Mouse (Mus musculus): ENCODE data around the gene Mllt11. TPM values are rescaled to one million over a fixed set of nuclear protein-coding genes. Genes with fewer than 3 reads are reported as not detected.
A peak's percentile ranks its signal among the peaks of the same experiment; 100 is the strongest.

The Mllt11 gene
- total RNA-seq (2021), result 100 to 1,000 TPM; 265 to 266 TPM
- long read RNA-seq, experiment 1, transcript Mllt11-201 (2 exons, 1,923 nt), result major isoform, 657 of 686 reads
- long read RNA-seq, experiment 1, partial matches to known transcripts, result 2 of 686 reads
- long read RNA-seq, experiment 1, other reads (novel, unspliced or antisense), result 27 of 686 reads
- long read RNA-seq, experiment 2, transcript Mllt11-201 (2 exons, 1,923 nt), result major isoform, 468 of 484 reads
- long read RNA-seq, experiment 2, partial matches to known transcripts, result 0 of 484 reads
- long read RNA-seq, experiment 2, other reads (novel, unspliced or antisense), result 16 of 484 reads

DNA sequence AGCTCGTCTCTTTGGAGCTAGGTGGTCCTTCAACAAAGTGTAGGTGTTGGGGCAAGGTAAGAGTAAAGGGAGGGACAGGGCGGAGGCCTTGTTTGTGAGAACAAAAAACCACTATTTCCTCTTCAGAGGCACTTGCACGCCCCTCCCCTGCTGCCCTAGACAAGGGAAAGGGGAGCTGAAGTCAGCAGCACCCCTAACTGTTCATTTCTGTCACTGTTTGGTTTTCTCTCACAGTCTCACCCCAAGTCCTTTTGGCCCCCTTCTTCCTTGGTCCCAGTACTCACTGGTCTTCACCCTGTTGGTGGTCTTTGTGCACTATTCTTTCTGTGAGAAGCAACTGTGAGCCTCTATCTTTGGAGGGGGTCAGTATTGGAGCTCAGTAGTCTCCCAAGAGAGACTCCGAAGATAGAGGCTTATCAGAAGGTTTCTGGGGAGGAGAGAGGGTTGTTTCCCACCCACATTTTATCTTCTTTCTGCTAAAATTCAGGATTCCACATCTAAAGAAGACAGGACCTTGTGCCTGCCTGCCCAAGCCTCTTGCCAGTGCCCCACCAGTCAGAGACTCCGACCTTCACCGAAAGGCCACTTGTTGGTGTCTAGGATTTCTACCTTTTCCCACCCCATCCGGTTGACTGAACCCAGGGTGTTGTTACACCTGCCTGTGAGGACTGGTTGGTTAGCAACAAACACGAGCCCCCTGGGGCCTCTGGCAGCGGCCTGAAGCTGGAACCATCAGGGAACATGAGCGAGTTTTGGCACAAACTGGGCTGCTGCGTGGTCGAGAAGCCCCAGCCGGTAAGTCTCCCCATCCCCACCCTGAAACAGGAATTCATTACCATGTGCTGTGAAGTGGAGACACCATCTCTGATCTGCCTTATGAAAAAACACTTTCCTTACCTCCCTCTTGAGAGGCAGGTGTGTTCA lies at the start of gene Mllt11:
Gene Mllt11 (minus strand): TSS at position 874 of the 924 bp plus-strand sequence.
- DNase-seq (ENCODE audit: low spot score in 2 of 2), result no peak

DNA sequence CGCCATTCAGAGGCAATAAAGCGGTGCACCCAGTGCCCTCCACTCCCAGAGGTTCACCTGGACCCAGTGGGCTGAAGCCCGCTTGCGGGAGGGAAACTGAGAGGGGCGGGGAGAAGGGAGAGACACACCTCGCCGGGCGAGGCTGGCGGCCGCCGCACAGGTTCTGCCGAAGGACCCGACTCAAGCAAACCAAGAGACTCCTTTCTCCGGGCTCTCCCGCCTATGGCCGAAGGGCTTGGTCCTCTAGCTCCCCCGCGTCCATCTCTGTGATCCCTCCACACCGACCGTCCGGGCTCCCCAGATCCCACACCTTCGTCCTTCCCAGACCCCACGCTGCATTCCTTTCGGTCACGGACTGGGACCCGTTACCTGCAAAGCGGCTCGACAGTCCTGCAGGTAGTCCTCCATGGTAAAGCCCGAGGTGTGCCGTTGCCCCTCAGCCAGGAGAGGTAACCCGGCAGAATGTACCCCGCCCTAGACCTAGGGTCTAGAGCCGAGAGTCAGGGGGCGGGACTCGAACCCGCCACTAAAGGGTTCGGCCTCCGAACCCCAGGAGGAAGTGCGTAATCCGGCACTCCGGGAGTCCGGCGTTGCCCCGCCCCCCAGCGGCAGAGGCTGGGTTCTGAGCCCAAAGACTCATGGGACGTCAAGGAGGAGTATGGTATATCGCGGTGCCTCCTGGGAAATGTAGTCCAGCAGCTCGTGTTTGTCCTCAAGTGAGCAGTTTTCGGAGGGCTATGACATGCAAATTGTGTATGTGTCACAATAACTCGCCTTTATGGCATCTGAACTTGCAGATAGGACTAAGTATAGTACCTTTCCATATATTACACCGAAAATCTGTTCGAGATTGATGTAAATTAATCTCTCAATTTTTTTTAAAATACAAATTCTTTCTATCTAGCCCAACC lies 49.5 kb upstream of the Mllt11 start, which contains the start of the genes Mindy1 and Prune1:
Gene Mindy1 (plus strand): TSS at position 130 of the 911 bp plus-strand sequence.
Gene Prune1 (minus strand): TSS at position 861 of the 911 bp plus-strand sequence.
- peak; percentile 98 to 99 for DNase-seq (ENCODE audit: low spot score in 2 of 2)

DNA sequence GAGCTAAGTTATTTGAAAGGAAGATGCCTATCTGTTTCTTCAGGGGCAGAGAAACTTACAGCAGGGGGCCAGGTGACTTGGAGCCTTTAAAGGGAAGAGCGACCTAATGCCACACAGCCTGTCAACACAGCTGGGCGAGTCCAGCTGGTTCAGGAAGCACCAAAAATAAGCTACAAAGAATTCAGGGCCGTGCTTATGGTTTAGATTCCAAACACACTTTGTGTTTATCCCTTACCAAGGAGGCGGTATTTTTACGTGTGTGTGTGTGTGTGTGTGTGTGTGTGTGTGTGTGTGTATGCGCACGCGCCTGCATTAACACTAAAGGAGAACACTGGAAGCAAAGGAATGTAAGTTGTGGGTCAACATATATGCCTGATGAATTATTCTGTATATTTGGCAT lies 48.8 kb upstream of the Mllt11 start:
- peak in 1 of 2 experiments; percentile 19 for DNase-seq (ENCODE audit: low spot score in 2 of 2)

DNA sequence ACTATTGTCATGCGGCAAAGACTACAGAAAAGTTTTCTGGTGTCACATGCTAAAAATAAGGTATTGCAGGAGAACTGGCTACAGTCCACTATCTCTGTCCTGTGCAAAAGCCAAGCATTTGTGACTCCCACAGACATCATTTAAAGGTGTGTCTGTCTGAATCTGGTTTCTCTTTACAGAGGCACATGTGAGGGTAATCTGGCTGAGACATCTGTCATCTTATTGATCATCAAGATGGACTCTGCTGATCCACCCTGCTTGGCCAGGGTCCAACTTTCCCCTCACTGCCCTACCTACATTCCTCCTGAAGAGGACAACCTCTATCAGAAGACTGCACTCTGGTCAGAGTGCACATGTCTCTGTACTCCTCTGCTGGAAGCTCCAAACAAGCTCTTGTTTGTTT lies 45.2 kb upstream of the Mllt11 start:
- DNase-seq (ENCODE audit: low spot score in 2 of 2), result no peak

DNA sequence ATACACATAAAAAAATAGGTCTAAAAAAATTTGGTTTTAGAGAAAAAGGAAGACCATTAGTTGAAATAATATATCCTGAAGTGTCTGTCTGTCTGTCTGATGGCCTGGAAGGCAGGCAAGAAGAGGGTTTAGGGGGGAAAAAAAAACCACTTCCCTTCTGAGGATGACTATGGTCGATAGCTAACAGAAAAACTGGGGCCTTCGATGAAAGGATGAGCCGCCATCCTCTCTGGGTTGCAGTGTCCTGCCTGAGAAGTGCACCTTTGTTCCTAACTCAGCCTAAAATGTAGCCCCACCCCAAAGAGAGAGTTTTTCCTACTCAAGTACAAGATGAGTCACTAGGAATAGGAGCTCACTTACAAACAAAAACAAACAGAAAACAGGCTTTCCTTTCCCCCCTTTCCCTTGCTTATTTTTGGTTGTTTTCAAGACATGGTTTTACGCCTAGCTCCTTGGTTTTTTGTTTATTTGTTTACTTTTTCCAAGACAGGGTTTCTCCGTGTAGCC lies 44.5 kb upstream of the Mllt11 start:
- no peak for DNase-seq (ENCODE audit: low spot score in 2 of 2)

DNA sequence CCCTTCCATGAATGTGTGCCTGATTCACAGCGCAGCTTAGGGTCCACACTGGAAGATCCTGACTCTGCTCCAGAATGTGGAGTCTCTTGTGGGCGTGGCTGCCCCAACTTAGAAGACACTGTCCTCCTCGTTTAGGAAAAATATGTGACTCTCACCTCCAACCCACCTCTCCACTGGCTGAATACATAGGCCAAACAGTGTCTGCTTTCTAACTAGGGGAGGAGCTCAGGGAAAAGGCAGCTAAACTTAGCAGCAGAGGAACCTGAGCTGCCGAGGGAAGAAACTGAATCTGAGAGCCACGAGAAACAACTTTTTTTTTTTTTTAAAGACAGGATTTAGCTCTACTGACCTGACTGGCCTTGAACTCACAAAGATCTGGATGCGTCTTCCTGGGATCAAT lies 43.2 kb upstream of the Mllt11 start:
- no peak for DNase-seq (ENCODE audit: low spot score in 2 of 2)

DNA sequence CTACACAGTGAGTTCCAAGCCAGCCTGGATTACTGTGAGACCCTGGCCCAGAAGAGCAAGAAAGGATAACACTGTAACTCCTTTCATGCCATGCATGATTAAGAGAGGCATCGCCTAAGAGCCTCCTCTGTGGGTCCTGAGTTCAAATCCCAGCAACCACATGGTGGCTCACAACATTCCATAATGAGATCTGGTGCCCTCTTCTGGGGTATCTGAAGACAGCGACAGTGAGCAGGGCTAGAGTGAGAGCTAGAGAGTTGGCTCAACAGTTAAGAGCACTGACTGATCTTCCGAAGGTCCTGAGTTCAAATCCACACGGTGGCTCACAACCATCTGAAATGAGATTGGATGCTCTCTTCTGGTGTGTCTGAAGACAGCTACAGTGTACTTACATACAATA lies 42.5 kb upstream of the Mllt11 start:
- no peak for DNase-seq (ENCODE audit: low spot score in 2 of 2)

DNA sequence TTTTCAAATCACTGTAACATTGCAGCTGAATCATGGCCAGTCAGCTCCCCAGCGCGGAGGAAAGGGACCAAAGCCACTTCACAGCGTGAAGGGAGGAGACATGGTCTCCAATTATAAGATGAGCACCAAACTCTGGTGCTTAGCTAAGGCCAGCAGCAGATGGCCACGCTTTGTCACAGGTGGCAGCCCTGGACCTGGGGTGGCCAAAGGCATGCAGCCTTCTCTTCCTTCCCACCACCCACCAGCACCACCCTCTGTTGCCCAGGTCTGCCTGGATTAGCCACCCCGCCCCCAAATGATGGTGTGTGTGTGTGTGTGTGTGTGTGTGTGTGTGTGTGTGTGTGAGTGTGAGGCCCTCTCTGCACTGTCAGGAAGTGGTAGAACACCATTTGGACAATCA lies 41.5 kb upstream of the Mllt11 start:
- no peak for DNase-seq (ENCODE audit: low spot score in 2 of 2)

DNA sequence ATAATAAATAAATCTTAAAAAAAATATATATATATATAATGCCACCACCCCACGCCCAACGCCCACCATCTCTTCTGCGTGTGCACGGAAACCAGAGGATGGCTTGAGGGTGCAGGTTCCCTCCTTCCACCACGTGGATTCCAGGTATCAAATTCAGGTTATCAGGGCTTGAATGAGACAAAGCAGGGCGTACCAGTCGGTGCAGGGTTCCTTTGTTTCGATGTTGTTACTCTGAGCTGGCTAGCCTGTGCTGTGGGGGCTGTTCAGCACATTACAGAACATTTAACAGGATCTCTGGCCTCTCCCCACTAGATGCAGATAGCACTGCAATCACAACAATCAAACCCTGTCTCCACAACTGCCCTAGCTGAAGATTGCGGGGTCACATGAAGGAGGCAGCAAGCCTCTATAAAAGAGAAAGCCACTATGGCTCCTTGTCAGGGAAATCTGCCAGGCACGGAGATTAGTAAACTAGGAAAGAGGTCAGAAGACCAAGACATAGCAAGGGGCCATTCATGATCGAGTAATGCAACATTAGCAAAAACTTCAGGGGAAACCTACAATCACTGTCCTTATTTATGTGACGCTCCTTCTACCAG lies 38.9 kb upstream of the Mllt11 start:
- DNase-seq (ENCODE audit: low spot score in 2 of 2), result no peak

DNA sequence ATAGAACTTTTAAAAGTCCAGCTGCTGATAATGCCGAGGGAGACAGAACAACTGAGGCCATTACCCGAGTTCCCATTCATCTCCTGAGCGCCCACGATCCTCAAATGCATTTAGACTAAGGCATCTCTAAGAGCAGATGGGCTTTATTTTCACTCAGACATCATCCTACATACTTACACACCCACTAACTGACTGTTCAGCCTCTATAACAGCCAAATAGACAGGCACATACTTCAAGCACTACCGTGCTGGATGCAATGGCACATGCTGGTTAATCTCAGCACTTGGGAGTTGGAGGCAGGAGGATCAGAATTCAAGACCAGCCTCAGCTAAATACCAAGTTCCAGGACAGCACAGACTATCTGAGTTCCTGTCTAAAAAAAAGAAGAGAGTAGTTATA lies 37.8 kb upstream of the Mllt11 start:
- DNase-seq (ENCODE audit: low spot score in 2 of 2), result peak in 1 of 2 experiments; percentile 21

DNA sequence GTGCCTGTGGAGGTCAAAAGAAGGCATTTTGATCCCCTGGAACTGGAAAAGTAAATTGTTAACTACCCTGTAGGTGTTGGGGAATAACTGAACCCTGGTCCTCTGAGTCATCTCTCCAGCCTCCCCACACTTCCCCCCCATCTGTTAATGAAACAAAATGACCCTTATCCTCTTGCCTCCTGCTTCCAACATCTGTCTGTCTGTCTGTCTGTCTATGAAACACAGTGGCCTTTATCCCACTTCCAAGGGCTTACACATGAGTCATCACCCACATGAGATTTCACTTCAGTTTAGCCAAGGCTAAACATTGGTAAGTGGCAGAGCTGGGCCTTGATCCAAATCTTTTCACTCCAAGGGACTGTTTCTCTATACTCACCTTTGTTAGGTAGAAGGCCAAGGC lies 35.9 kb upstream of the Mllt11 start:
- DNase-seq (ENCODE audit: low spot score in 2 of 2), result no peak

DNA sequence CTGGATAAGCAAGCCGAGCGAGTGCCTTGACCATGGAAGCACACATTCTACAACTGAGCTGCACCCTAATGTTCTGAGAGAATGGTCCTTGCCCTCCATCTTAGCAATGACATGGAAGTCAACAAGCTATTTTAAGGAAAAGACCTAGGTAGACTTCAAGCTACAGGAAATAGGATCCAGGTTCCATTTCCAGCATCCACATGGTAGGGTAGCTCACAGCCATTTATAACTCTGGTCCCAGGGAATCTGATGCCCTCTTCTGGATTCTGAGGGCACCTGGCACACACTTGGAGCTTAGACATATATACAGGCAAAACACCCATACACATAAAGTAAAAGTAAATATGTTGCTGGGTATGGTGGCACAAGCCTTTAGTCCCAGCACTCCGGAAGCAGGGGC lies 34.1 kb upstream of the Mllt11 start:
- DNase-seq (ENCODE audit: low spot score in 2 of 2), result no peak

DNA sequence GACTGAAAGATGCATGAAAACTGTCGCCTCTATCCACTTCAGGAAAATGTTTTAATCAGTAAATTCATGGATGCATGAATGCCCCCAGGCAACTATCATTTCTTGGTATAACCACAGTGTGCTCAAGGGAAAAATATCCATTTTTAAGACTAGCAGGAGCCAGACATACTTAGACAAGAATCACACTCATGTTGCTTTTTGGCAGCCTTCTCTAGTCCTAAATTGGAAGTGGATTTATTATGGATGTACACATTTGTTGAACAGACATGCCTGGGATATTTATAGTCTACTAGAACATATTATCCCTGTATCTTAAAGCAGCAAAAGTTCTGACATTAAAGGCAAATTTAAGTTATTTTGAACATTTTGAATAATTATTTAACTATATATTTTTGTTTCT lies 32.8 kb upstream of the Mllt11 start:
- no peak for DNase-seq (ENCODE audit: low spot score in 2 of 2)

DNA sequence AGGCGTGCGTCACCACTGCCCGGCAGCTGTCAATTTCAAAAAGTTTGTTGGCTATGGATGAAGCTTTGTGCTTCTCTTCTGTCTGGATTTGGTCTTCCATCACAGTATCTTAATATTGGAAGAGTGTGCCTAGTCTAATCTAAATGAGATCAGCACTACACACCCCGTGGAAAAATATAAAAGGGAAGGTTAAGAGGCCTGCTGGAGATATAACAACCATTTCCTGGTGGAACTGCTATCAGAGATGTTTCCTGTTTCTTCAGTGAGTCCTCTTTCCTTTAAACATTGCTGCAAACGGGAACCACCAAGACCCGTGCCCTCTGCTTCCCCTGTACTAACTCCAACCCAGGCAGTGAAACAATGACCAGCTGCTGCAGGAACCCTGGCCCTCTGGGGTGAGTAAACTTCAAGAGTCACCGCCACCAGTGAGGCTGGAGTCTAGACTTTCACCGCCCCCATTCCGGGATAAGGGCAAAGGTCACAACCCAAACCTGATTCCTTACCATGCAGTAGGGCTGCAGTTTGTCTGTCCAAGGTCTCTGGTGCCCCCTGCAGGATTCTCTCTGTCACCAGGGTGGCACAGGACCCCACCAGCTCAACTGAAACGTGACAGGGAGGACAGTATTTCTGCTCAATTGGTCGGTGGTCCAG lies 31.2 kb upstream of the Mllt11 start:
- peak; percentile 48 to 65 for DNase-seq (ENCODE audit: low spot score in 2 of 2)

DNA sequence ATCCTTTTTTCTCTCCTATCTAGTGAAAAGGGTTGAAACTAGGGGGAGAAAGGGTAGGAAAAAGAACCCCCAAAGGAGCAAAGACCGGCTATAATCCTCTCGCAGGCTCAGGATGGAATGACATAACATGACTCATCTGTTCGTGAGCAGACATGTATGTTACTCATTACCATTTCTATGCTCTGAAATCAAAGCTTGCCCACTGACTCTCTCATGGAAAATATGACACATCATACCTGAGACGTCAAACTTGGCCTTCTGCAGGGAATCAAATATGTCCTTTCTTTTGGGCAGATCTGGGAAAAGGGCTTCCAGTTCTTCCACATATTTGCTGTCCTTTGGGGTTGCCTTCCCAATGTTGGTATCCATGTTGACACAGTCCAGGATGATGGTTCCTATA lies 30.0 kb upstream of the Mllt11 start:
- DNase-seq (ENCODE audit: low spot score in 2 of 2), result no peak

DNA sequence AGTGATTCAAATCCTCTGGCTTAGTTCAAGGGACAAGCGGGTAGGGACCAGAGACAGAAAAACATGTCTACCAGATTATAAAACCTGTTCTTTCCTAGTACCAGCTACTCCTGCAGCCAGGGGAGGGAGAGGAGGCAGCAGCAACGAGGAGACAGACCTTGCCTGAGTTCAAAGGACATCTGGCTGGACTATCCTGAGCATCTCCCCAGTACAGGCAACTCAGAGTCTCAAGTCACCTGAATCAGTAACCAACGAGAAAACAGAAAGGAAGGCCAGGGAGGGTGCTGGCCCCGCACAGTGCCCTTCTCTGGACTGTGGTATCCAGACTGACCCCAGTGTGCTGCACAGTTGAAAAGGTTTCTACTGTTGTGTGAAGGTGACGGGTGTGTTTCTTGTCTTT lies 25.0 kb upstream of the Mllt11 start:
- DNase-seq (ENCODE audit: low spot score in 2 of 2), result no peak

DNA sequence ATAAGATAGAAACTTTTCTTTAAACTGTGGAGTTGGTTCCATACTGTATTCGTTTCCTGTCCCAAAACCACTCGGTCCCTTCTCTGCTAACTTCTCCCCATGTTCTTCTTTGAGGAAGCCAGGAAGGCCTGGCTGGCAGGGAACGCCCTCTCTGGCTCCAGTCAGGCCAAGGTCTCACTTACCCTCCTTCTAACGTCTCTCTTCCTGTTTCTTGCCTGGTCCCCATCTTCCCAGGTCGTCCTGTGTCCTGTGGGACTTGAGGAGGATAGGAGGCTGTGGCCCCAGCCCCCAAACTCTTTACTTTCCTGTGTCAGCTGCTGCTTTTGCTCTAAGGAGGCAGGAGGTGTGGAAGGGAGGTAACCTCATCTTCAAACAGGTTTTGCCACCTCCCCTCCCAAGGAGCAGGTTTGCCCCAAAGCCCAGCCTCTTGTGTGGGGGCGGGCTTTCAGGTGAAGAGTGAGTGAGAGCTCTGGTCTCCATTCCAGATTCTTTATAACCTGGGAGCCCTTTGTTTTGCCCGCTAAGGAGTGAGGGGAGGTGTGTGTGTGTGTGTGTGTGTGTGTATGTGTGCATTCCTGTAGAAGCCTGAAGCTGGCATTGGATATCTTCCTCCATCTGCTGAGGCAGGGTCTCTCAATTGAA lies 18.9 kb upstream of the Mllt11 start, which contains the start of gene Bnipl:
Gene Bnipl (minus strand): TSS at position 411 of the 642 bp plus-strand sequence.
- no peak for DNase-seq (ENCODE audit: low spot score in 2 of 2)

DNA sequence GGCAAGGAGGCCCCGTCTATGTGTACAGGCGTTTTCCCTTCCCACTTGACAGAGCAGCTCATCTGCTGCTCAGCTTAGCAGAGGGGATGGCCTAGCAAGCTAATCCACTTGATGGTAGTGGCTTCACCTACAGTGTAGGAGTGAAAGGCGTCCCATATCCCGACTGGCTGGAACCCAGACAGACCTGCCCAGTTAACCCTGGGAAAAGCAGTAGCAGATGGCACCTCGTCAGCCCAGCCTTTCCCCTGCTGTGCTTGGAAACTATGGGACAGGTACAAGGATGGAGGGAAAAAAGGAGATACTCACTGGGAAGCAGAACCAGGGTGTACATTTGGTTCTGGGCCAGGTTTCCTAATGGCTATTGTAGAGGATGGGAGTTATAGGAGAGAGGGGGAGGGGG lies 18.4 kb upstream of the Mllt11 start:
- DNase-seq (ENCODE audit: low spot score in 2 of 2), result no peak

DNA sequence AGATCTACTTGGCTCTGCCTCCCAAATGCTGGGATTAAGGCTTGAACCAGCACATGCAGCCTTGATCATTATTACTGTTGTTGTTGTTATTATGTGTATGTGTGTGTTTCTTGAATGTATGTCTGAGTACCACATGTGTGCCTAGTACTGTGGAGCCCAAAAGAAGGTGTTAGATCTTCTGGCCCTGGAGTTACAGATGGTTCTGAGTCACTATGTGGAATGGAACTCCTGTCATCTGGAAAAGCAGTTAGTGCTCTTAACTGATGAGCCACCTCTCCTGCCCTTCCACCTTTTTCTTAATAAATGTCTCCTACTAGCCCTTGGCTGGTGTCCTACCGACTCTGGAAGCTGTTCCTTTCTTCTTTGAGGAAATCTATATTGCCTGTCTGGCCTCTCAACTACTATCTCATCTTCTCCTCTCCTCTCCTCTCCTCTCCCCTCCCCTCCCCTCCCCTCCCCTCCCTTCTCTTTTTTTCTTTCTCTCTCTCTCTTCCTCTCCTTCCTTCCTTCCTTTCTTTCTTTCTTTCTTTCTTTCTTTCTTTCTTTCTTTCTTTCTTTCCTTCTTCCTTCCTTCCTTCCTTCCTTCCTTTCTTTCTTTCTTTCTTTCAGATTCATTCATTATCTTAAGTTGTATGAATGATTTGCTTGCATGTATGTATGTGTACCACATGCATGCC lies 15.8 kb upstream of the Mllt11 start:
- no peak for DNase-seq (ENCODE audit: low spot score in 2 of 2)

All from left cerebral cortex, adult 18-20 months (tissue).